Mouse (Mus musculus): ENCODE data around the gene Taf15.
"Not testable (repeated sequence)": the region's sequence is repeated elsewhere in the genome, so short reads cannot be mapped to it uniquely, and the experiment has no call there.

Taf15 gene

GRCm38 (mm10) chr11:83534609-83535423, 61.9 kb downstream of the Taf15 start:
- no peak for DNase-seq (ENCODE audit: extremely low read depth, low read depth, low spot score)

- no peak for DNase-seq (ENCODE audit: extremely low read depth, low read depth, low spot score)
These were observed 63.9 kb downstream of the Taf15 start for GRCm38 (mm10) chr11:83536831-83537230.

GRCm38 (mm10) chr11:83538705-83539314, 65.9 kb downstream of the Taf15 start:
- no peak for DNase-seq (ENCODE audit: extremely low read depth, low read depth, low spot score)

- no peak for DNase-seq (ENCODE audit: extremely low read depth, low read depth, low spot score)
These were observed 68.0 kb downstream of the Taf15 start for GRCm38 (mm10) chr11:83540931-83541330.

- no peak for DNase-seq (ENCODE audit: extremely low read depth, low read depth, low spot score)
These were observed 68.5 kb downstream of the Taf15 start for GRCm38 (mm10) chr11:83541415-83541814.

GRCm38 (mm10) chr11:83544214-83544613, 71.3 kb downstream of the Taf15 start:
- no peak for DNase-seq (ENCODE audit: extremely low read depth, low read depth, low spot score)

GRCm38 (mm10) chr11:83550186-83550632, 77.3 kb downstream of the Taf15 start:
- no peak for DNase-seq (ENCODE audit: extremely low read depth, low read depth, low spot score)

GRCm38 (mm10) chr11:83551037-83551436, 78.2 kb downstream of the Taf15 start:
- DNase-seq (ENCODE audit: extremely low read depth, low read depth, low spot score): not testable (repeated sequence)

- DNase-seq (ENCODE audit: extremely low read depth, low read depth, low spot score): no peak
These were observed 78.8 kb downstream of the Taf15 start for GRCm38 (mm10) chr11:83551668-83552067.

All from fat pad, adult 2 months (tissue).